Mouse (Mus musculus): ENCODE results near the gene Apc2. TPM values are rescaled to one million over a fixed set of nuclear protein-coding genes. Genes with fewer than 3 reads are reported as not detected.

Apc2 gene
- polyA plus RNA-seq, 1 experiment, result 0.25 TPM

DNA sequence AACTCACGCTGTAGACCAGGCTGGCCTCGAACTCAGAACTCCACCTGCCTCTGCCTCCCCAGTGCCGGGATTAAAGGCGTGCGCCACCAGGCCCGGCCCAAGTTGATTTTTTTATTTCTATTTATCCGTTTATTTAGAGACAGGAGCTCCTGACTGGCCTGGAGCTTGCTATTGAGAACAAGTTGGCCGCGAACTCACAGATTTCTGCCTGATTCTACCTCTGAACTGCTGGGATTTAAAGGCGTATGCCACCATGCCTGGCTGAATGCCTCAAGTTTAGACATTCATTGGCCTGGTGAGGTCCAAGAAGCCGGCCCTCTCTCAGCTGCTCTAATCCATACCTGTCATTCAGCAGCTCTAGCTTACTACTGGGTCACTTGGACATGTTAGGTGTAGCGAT, 33.6 kb upstream of the Apc2 start:
- peak overlapping the region; percentile 95 for H3K27ac ChIP-seq (ENCODE audit: insufficient read depth, low read depth, low read length)
- peak overlapping the region; percentile 56 for H3K4me3 ChIP-seq (ENCODE audit: insufficient read depth, low read length)
- TF ChIP-seq CTCF (IDR thresholded peaks at IDR 0.05; ENCODE audit: low read depth, low read length), result no peak
- TF ChIP-seq POLR2A (IDR thresholded peaks at IDR 0.05; ENCODE audit: borderline replicate concordance, low read depth, low read length), result no peak
- peaks cover 31% of the 10 kb centered on the region for H3K4me1 ChIP-seq (ENCODE audit: control insufficient read depth, insufficient read depth, low read length)

DNA sequence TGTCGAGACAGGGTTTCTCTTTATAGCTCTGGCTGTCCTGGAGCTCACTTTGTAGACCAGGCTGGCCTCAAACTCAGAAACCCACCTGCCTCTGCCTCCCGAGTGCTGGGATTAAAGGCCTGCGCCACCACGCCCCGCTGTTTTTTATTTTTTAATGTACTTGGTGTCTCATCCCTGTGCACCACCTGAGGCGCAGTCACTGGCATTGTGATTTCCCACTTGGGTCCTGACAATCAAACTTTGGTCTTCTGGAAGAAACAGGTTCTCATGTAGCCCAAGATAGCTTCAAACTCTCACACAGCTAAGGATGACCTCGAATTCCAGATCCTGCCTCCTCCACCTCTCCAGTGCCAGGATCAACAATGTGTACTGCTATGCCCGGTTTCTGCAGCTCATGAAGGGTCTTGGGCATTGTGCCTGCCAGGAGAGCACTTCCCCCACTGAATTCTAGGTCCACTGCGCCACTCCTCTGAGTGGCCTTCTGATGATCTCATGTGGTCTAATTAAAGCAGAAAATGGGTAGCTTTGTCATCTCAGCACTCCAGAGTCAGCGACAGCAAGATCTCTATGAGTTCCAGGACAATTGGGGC, 32.9 kb upstream of the Apc2 start:
- H3K27ac ChIP-seq (ENCODE audit: insufficient read depth, low read depth, low read length), result peak overlapping the region; percentile 95

DNA sequence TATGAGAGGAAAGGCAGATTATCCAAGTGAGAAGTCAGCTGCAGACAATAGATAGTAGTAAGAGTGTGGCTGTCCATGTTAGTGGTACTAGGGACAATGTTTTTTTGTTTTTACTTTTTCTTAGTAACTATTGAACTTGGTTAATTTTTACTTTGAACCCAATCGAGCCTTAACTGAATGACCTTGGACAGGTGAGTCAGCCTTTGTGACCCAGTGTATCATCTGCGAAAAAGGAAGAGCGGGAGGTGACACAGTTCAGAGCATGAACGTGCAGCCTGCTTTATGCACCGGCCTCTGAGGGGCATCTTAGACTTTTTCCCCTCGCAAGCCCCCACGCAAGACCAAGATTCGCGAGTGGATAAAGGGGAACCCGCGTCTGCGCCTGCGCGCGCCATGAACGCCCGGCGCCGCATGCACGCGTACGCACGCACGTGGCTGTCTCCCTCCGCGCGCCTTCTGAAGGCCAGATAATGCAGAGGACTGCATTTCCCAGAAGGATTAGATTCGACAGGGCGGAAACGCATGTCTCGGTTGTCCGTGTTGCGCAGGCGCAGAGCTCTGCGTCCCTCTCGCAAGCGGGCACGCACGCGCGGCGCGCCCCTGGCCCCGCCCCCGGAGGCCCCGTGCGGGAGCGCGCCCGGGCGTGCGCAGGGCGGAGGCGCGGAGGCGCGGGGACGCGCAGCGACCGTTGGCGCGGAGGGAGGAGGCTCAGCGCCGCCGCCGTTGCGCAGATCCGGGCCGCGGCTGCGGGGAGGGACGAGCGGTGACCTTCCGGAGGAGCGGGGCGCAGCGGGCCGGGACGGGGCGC, 31.2 kb upstream of the Apc2 start:
- Histone ChIP-seq H3K27ac (ENCODE audit: insufficient read depth, low read depth, low read length) (peak overlapping the region; percentile 78), H3K4me1 (ENCODE audit: control insufficient read depth, insufficient read depth, low read length) (peaks cover 44% of the 10 kb centered on the region), H3K4me3 (ENCODE audit: insufficient read depth, low read length) (peak overlapping the region; percentile 69)
- no peak for TF ChIP-seq CTCF (IDR thresholded peaks at IDR 0.05; ENCODE audit: low read depth, low read length)
- TF ChIP-seq POLR2A (IDR thresholded peaks at IDR 0.05; ENCODE audit: borderline replicate concordance, low read depth, low read length), result 0 out of 2 replicates have a peak, but pooled peaks have one; percentile 12

More for the DNA sequence above, 32.9 kb upstream of the Apc2 start:
- Histone ChIP-seq H3K4me1 (ENCODE audit: control insufficient read depth, insufficient read depth, low read length) (peaks cover 37% of the 10 kb centered on the region), H3K4me3 (ENCODE audit: insufficient read depth, low read length) (peak overlapping the region; percentile 4; the same call in 1 of the 2 replicates)
- TF ChIP-seq POLR2A (IDR thresholded peaks at IDR 0.05; ENCODE audit: borderline replicate concordance, low read depth, low read length), result no peak
- no peak for TF ChIP-seq CTCF (IDR thresholded peaks at IDR 0.05; ENCODE audit: low read depth, low read length)

DNA sequence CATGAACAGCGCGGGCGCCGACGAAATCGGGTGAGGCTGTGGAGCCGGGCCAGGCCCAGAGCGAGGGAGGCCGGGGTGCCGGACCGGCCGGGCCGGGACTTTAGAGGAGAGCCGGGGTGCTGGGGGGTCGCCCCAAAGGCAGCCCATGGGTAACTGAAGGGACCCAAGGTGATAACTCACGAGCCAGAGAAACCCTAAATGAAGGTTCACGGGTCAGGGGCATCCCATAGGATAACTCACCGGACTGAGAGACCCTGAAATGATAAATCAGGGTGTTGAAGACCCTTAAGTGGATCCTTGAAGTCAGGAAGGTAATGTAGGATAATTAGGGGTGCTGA, 30.7 kb upstream of the Apc2 start:
- Histone ChIP-seq H3K4me1 (ENCODE audit: control insufficient read depth, insufficient read depth, low read length) (peaks cover 45% of the 10 kb centered on the region), H3K27ac (ENCODE audit: insufficient read depth, low read depth, low read length) (peak overlapping the region; percentile 68)

DNA sequence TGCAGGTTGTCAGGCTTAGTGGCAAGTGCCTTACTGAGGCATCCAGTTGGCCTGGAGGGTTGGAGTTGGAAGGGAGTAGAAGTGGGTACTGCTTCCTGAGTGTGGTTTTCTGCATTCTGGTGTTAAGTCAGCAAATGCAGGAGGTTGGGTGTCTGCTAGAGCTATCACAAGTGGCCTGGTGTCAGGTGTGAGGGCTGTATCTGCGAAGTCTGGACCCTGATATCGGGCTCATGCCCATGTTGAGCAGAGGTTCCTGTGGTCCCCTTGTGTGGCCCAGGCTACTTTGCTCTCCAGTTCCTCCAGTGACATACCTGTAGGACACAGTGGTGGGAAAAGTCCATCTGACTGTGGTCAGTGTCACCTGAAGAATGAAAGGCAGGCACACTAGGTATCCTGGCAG, 25.7 kb upstream of the Apc2 start:
- H3K4me3 ChIP-seq (ENCODE audit: insufficient read depth, low read length), result no peak overlapping the region
- no peak overlapping the region for H3K27ac ChIP-seq (ENCODE audit: insufficient read depth, low read depth, low read length)
- H3K4me1 ChIP-seq (ENCODE audit: control insufficient read depth, insufficient read depth, low read length), result peaks cover 43% of the 10 kb centered on the region
- TF ChIP-seq POLR2A (IDR thresholded peaks at IDR 0.05; ENCODE audit: borderline replicate concordance, low read depth, low read length), result no peak
- TF ChIP-seq CTCF (IDR thresholded peaks at IDR 0.05; ENCODE audit: low read depth, low read length), result no peak

More for the DNA sequence above, 30.7 kb upstream of the Apc2 start:
- H3K4me3 ChIP-seq (ENCODE audit: insufficient read depth, low read length), result peak overlapping the region; percentile 69
- TF ChIP-seq POLR2A (IDR thresholded peaks at IDR 0.05; ENCODE audit: borderline replicate concordance, low read depth, low read length), result no peak

DNA sequence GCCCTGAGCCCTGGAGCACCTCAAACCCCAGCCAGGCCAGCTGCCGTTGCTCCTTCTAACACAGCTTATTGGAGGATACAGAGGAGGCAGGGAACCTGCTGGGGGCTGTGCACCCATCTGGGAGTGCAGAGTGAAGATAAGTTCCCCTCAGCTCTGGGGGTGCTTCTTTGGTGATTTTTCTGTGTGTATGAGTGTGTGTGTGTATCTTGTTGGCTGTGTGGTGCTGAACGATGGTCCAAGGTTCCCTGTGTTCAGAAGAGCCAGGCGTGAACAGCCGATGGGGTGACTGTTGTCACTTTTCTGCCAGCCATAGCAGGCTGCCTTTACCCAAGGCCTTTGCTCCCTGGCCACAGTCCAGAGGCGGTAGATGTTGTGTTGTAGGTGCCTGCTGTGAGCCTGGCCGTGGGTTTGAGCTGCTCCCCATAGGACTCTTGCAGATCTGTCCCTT, 25.0 kb upstream of the Apc2 start:
- Histone ChIP-seq H3K4me3 (ENCODE audit: insufficient read depth, low read length) (no peak overlapping the region), H3K4me1 (ENCODE audit: control insufficient read depth, insufficient read depth, low read length) (peaks cover 43% of the 10 kb centered on the region), H3K27ac (ENCODE audit: insufficient read depth, low read depth, low read length) (no peak overlapping the region)
- no peak for TF ChIP-seq CTCF (IDR thresholded peaks at IDR 0.05; ENCODE audit: low read depth, low read length)
- no peak for TF ChIP-seq POLR2A (IDR thresholded peaks at IDR 0.05; ENCODE audit: borderline replicate concordance, low read depth, low read length)

DNA sequence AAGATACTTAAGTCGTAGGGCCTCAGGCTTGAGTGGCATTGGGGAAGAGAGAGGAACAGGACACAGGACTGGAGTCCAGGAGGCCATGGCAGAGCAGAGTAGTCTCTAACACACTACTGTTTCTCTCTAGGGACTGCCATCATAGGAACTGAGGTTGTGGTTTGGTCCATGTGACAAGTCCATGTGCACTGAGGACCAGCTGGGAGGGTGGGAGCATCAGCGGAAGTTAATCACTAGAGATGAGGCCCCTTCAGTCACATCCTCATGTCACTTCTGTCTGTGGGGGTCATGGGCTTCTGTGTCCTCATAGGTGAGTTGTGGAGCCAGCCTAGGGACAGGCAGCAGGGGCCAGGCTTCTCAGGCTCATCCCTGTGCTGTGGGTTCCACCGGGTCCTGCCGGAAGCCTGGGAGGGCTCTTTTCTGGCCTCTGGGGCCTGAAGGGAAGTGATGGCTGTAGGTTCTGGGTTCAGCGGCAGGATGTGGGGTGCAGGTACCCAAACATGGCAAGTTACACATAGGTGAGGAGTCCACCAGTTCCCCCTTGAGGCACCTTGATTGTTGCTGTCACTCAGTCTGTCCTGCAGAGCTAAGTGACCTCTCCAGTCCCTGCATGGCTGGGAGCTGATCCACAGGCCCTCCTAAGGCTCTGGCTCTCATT, 24.5 kb upstream of the Apc2 start:
- TF ChIP-seq CTCF (IDR thresholded peaks at IDR 0.05; ENCODE audit: low read depth, low read length) (no peak), POLR2A (IDR thresholded peaks at IDR 0.05; ENCODE audit: borderline replicate concordance, low read depth, low read length) (no peak)
- Histone ChIP-seq H3K4me1 (ENCODE audit: control insufficient read depth, insufficient read depth, low read length) (peaks cover 43% of the 10 kb centered on the region), H3K27ac (ENCODE audit: insufficient read depth, low read depth, low read length) (no peak overlapping the region), H3K4me3 (ENCODE audit: insufficient read depth, low read length) (no peak overlapping the region)

DNA sequence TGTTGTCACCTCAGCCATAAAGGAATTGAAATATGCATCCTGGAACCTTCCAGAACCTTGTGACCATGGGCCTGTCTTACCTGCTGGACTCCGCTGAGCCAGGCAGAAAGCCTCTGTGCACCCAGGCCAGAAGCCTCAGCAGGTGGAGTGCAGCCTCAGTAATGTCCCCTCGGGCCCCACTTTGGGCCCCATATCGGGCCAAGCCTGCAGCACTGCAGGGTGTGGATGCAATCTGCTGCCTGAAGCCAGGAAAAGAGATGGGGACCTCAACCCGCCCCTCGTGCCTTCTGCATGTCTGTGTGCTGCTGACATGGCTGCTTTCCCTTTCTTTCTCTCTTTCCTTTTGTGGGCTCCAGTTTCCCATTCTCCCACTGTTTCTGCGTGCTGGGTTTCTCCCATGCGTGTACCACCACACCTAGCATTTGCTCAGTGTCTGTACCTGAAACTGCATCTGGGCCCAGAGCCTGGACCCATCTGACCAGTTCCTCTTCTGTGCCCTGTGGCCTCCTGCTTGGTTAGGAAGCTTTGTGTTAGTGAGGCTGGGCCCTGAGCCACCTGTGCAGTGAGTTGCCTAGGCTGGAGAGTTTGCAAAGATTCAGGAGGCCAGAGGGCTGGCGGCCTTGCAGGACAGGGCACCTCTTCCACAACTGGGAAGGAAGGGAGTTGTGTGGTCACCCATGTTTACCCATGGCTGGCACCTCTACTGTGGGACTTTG, 23.7 kb upstream of the Apc2 start:
- no peak for TF ChIP-seq CTCF (IDR thresholded peaks at IDR 0.05; ENCODE audit: low read depth, low read length)
- TF ChIP-seq POLR2A (IDR thresholded peaks at IDR 0.05; ENCODE audit: borderline replicate concordance, low read depth, low read length), result no peak
- Histone ChIP-seq H3K4me1 (ENCODE audit: control insufficient read depth, insufficient read depth, low read length) (peaks cover 37% of the 10 kb centered on the region), H3K27ac (ENCODE audit: insufficient read depth, low read depth, low read length) (no peak overlapping the region), H3K4me3 (ENCODE audit: insufficient read depth, low read length) (no peak overlapping the region)

DNA sequence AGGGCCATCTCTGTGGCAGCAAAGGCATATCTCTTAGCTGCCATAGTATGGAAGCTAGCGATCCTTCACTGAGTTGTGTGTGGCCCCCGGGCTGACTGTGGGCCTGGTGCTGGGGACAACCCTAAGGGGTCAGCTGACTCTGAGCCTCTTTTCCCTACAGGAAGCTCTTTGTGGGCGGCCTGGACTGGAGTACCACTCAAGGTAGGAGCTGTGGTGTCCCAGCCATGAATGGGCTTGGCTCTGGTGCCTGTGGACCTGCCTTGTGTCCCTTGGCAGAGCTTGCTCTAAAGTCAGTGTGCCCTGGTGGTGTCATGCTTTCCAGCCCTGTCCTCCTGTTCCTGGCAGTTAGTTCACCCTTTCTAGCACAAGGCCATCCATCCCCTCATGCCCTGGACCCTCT, 21.9 kb upstream of the Apc2 start:
- H3K27ac ChIP-seq (ENCODE audit: insufficient read depth, low read depth, low read length), result no peak overlapping the region
- no peak for TF ChIP-seq POLR2A (IDR thresholded peaks at IDR 0.05; ENCODE audit: borderline replicate concordance, low read depth, low read length)
- no peak for TF ChIP-seq CTCF (IDR thresholded peaks at IDR 0.05; ENCODE audit: low read depth, low read length)
- H3K4me3 ChIP-seq (ENCODE audit: insufficient read depth, low read length), result no peak overlapping the region
- peaks cover 23% of the 10 kb centered on the region for H3K4me1 ChIP-seq (ENCODE audit: control insufficient read depth, insufficient read depth, low read length)

Measured in bone marrow macrophage, adult 2 months (primary cell).